Mouse (Mus musculus) hindbrain, embryonic 13.5 days (tissue): ENCODE data around the gene Dpy19l3. TPM values are rescaled to one million over a fixed set of nuclear protein-coding genes. Genes with fewer than 3 reads are reported as not detected.

Source experiments
- ATAC-seq: fragments of 200-750 bp; cut with Nextera tagmentation; 2 replicates; pipeline ENCODE4 v1.8.0; 2017; ENCODE audit warnings: moderate TSS enrichment; ENCODE audit not compliant: low FRiP score
- H3K27ac ChIP-seq: fragments of 300-500 bp; sonication (generic); 2 replicates; pipeline ENCODE4 v1.5.1; 2015; ENCODE audit warnings: inconsistent platforms, mild to moderate bottlenecking, moderate library complexity
- H3K27me3 ChIP-seq: fragments of 300-500 bp; sonication (generic); 2 replicates; pipeline ENCODE4 v1.6.1; 2015; ENCODE audit warnings: mild to moderate bottlenecking, inconsistent platforms
- H3K36me3 ChIP-seq: fragments of 300-500 bp; sonication (generic); 2 replicates; pipeline ENCODE4 v1.6.1; 2015; ENCODE audit warnings: mild to moderate bottlenecking, inconsistent platforms
- H3K4me1 ChIP-seq: fragments of 300-500 bp; sonication (generic); replicated peaks from 2 replicates; pipeline ENCODE4 v1.6.1; 2015; ENCODE audit warnings: inconsistent platforms
- H3K4me2 ChIP-seq: fragments of 300-500 bp; sonication (generic); 2 replicates; pipeline ENCODE4 v1.6.1; 2015; ENCODE audit warnings: inconsistent platforms, mild to moderate bottlenecking, moderate library complexity
- H3K4me3 ChIP-seq: fragments of 300-500 bp; sonication (generic); 2 replicates; pipeline ENCODE4 v1.5.1; 2015; ENCODE audit warnings: mild to moderate bottlenecking, inconsistent platforms
- H3K9ac ChIP-seq: fragments of 300-500 bp; sonication (generic); 2 replicates; pipeline ENCODE4 v1.6.1; 2015; ENCODE audit warnings: mild to moderate bottlenecking, inconsistent platforms
- H3K9me3 ChIP-seq: fragments of 300-500 bp; sonication (generic); 2 replicates; pipeline ENCODE4 v1.6.1; 2016; ENCODE audit warnings: inconsistent platforms
- WGBS: fragments of 180-500 bp; shearing (Covaris S2); methylation state at CpG from one replicate; pipeline ENCODE4 v1.1.7; 2015; 5-methylcytosine and 5-hydroxymethylcytosine counted together
- polyA plus RNA-seq: library from polyadenylated mRNA; unstranded; fragments of >200 nt; fragmentation: Nextera tagmentation; extraction: Ambion mirVana; gene quantifications from 2 replicates; pipeline ENCODE4 v1.2.1, GENCODE M21; 2015

The Dpy19l3 gene
- polyA plus RNA-seq, 1 experiment from 2014 or later = 42.5 TPM

DNA sequence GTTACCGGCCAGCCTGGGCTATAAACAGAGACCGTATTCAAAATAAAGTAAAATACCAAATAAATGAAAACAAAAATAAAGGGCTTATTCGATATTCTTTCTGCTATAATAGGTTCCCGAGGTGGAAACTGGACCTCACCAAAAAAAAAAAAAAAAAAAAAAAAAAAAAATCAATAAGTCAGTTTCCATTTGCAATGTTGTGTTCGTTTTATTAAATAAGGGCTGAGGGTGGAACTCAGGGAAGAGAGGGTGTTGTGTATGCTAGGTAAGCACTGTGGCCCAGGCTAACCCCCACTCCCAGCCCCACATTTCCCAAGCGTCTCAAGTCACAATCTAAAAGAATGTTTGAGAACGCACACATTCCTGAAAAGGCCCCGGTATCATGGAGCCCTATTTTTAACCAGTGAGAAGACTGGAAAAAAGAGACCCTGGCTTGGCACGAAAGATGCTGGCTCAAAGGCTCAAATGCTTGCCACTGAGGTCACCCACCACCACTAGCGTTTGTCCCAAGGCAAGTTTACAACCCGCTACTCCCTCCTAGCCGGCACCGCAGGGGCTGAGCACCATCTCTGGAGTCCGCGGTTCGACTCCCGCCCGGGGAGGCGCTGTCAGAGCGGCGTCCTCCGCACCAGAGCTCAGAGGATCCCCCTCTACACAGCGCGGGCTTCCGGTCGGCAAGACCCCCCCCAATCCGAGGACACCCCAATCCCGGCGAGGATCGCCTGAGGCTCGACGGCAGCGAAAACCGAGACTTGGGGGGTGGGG, 107.8 kb downstream of the Dpy19l3 start:
- no peaks in the 10 kb centered on the region for H3K9me3 ChIP-seq
- peaks cover 13% of the 10 kb centered on the region for H3K4me1 ChIP-seq
- 10% methylated on average over 34 of the region's 34 CpGs for WGBS
- H3K4me2 ChIP-seq = peak overlapping the region; percentile 78
- peaks cover 36% of the 10 kb centered on the region for H3K36me3 ChIP-seq
- peak overlapping the region; percentile 95 for H3K9ac ChIP-seq
- H3K27ac ChIP-seq = peak overlapping the region; percentile 88
- peak; percentile 60 for ATAC-seq
- peak overlapping the region; percentile 95 for H3K4me3 ChIP-seq
- no peaks in the 10 kb centered on the region for H3K27me3 ChIP-seq

DNA sequence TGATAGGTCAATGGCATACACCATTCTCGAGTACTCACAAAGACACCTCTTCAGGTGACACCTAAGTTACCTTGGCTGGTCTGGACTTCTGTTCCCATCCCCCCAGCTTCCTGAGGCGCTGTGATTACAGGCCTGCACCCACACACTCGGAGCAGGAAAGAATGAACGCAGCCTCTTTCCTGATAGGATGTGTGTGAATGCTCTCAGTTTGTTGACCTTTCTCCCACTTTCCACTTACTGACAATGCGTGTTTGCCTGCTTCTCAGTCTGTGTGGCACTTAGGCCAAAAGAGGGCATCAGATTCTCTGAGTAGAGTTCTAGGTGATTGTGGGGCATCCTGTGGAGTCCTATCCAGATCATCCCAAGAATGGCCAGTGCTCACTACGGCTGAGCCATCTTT, 114.2 kb downstream of the Dpy19l3 start:
- no peak overlapping the region for H3K4me3 ChIP-seq
- no peaks in the 10 kb centered on the region for H3K27me3 ChIP-seq
- WGBS = 82% methylated on average over 6 of the region's 6 CpGs
- no peaks in the 10 kb centered on the region for H3K4me1 ChIP-seq
- H3K27ac ChIP-seq = no peak overlapping the region
- H3K9ac ChIP-seq = no peak overlapping the region
- no peak overlapping the region for H3K4me2 ChIP-seq
- H3K9me3 ChIP-seq = no peaks in the 10 kb centered on the region
- no peak for ATAC-seq
- H3K36me3 ChIP-seq = peaks cover 79% of the 10 kb centered on the region

DNA sequence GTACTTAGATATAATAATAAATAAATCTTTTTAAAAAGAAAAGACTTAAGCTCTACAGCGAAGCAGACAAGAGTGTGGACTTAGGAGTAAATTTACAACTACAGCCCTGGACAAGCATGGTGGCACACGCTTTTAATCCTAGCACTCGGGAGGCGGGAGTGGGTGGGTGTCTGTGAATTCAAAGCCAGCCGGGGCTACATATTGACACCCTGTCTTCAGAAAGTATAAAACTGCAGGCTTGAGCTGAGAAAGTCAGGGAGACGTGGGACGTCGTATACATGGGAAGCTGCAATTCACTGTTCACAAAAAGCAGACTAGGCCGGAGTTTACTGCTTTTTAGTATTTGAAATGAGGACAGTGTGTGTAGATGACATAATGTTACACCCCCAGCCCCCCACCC, 117.4 kb downstream of the Dpy19l3 start:
- H3K36me3 ChIP-seq = peaks cover 67% of the 10 kb centered on the region
- no peak overlapping the region for H3K4me2 ChIP-seq
- no peak for ATAC-seq
- no peak overlapping the region for H3K9ac ChIP-seq
- H3K9me3 ChIP-seq = no peaks in the 10 kb centered on the region
- H3K4me1 ChIP-seq = no peaks in the 10 kb centered on the region
- no peaks in the 10 kb centered on the region for H3K27me3 ChIP-seq
- H3K27ac ChIP-seq = no peak overlapping the region
- H3K4me3 ChIP-seq = no peak overlapping the region
- WGBS = 96% methylated on average over 9 of the region's 9 CpGs

DNA sequence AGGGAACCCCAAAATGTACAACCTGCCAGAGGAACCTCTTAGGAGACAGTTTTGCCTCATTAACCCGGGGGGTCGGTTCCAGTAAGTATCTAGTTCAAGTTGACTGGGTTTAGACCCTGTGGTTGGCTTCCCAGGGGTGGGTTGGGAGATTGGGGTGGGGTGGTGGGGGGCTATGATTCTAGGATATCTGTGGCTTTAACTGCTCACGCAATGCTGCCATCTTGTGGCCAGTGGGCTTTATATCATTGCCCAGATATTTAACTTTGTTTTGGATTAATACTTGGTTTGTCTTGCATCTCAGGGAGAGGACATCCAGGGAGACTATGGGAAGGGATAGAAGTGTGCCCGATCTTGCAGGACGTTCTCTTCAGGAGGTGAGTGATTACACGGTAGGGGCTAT, 118.0 kb downstream of the Dpy19l3 start:
- Histone ChIP-seq H3K27ac (no peak overlapping the region), H3K4me1 (no peaks in the 10 kb centered on the region), H3K4me2 (no peak overlapping the region), H3K4me3 (no peak overlapping the region), H3K36me3 (peaks cover 67% of the 10 kb centered on the region), H3K9me3 (no peaks in the 10 kb centered on the region), H3K27me3 (no peaks in the 10 kb centered on the region), H3K9ac (no peak overlapping the region)
- no peak for ATAC-seq
- 73% methylated on average over 6 of the region's 6 CpGs for WGBS

Other genes starting within 250 kb of the Dpy19l3 start
- gene Tdrd12, start 216.7 kb downstream of the Dpy19l3 start, polyA plus RNA-seq = 0.43 and 0.61 TPM in 2 replicates
- gene Nudt19, start 198.2 kb downstream of the Dpy19l3 start, polyA plus RNA-seq = 72.4 and 75.0 TPM in 2 replicates
- gene Rgs9bp, start 168.9 kb downstream of the Dpy19l3 start, polyA plus RNA-seq = 0.05 and 0.10 TPM in 2 replicates
- 18.5 and 19.2 TPM in 2 replicates for gene Ankrd27, start 168.2 kb downstream of the Dpy19l3 start, polyA plus RNA-seq
- 245 and 251 TPM in 2 replicates for gene Pdcd5, start 106.9 kb downstream of the Dpy19l3 start, polyA plus RNA-seq
- 16.9 and 18.5 TPM in 2 replicates for gene Zfp507, start 48.5 kb upstream of the Dpy19l3 start, polyA plus RNA-seq